Mouse (Mus musculus): ENCODE results near the gene Olfr912. TPM values are rescaled to one million over a fixed set of nuclear protein-coding genes. Genes with fewer than 3 reads are reported as not detected.

Gene Olfr912
- polyA plus RNA-seq (2014; fragmentation: Nextera tagmentation; extraction: Ambion mirVana) = not detected in 2 replicates

- WGBS = 73% methylated on average over 1 of the region's 1 CpGs
Observed at GRCm38 (mm10) chr9:38579878-38580277, at the start of gene Olfr912. TSS of gene Olfr912 (plus strand) at chr9:38580178.

GRCm38 (mm10) chr9:38537549-38537948 lies 42.4 kb upstream of the Olfr912 start, which contains the start of gene Olfr910:
TSS of gene Olfr910 (plus strand) at chr9:38537849.
- H3K4me2 ChIP-seq (ENCODE audit: low read length) = no peak within 1 kb of the TSS

More at GRCm38 (mm10) chr9:38579878-38580277, at the start of gene Olfr912:
- Histone ChIP-seq H3K4me1 (ENCODE audit: control insufficient read depth, insufficient read depth, low read length) (no peaks in the 10 kb centered on the region), H3K9me3 (replicated peaks; ENCODE audit: control insufficient read depth, low read length) (no peaks in the 10 kb centered on the region), H3K36me3 (ENCODE audit: control insufficient read depth, insufficient read depth, low read length) (no peaks in the 10 kb centered on the region), H3K9ac (ENCODE audit: low read length) (no peak within 1 kb of the TSS), H3K27ac (ENCODE audit: low read depth, low read length) (no peak within 1 kb of the TSS), H3K27me3 (replicated peaks; ENCODE audit: control insufficient read depth, insufficient read depth, low read length) (no peaks in the 10 kb centered on the region), H3K4me2 (ENCODE audit: low read length) (no peak within 1 kb of the TSS), H3K4me3 (ENCODE audit: low read depth, low read length) (no peak within 1 kb of the TSS)
- ATAC-seq = no peak
- DNase-seq (ENCODE audit: low spot score) = no peak

GRCm38 (mm10) chr9:38591056-38591455 lies 11.1 kb downstream of the Olfr912 start:
- no peak for ATAC-seq
- H3K4me1 ChIP-seq (ENCODE audit: control insufficient read depth, insufficient read depth, low read length) = no peaks in the 10 kb centered on the region
- no peaks in the 10 kb centered on the region for H3K36me3 ChIP-seq (ENCODE audit: control insufficient read depth, insufficient read depth, low read length)
- no peak overlapping the region for H3K4me3 ChIP-seq (ENCODE audit: low read depth, low read length)
- H3K27me3 ChIP-seq (replicated peaks; ENCODE audit: control insufficient read depth, insufficient read depth, low read length) = no peaks in the 10 kb centered on the region
- no peak overlapping the region for H3K27ac ChIP-seq (ENCODE audit: low read depth, low read length)
- no peak for DNase-seq (ENCODE audit: low spot score)
- H3K9ac ChIP-seq (ENCODE audit: low read length) = no peak overlapping the region
- WGBS = 65% methylated on average over 1 of the region's 1 CpGs
- no peaks in the 10 kb centered on the region for H3K9me3 ChIP-seq (replicated peaks; ENCODE audit: control insufficient read depth, low read length)
- H3K4me2 ChIP-seq (ENCODE audit: low read length) = no peak overlapping the region

More at GRCm38 (mm10) chr9:38537549-38537948, 42.4 kb upstream of the Olfr912 start, which contains the start of gene Olfr910:
- no peak within 1 kb of the TSS for H3K27ac ChIP-seq (ENCODE audit: low read depth, low read length)
- H3K9ac ChIP-seq (ENCODE audit: low read length) = no peak within 1 kb of the TSS
- H3K4me3 ChIP-seq (ENCODE audit: low read depth, low read length) = no peak within 1 kb of the TSS
- DNase-seq (ENCODE audit: low spot score) (no peak), ATAC-seq (no peak)
- H3K27me3 ChIP-seq (replicated peaks; ENCODE audit: control insufficient read depth, insufficient read depth, low read length) = no peaks in the 10 kb centered on the region
- H3K4me1 ChIP-seq (ENCODE audit: control insufficient read depth, insufficient read depth, low read length) = no peaks in the 10 kb centered on the region
- 93% methylated on average over 2 of the region's 2 CpGs for WGBS
- no peaks in the 10 kb centered on the region; the same call in 1 of the 2 replicates for H3K9me3 ChIP-seq (replicated peaks; ENCODE audit: control insufficient read depth, low read length)
- no peaks in the 10 kb centered on the region for H3K36me3 ChIP-seq (ENCODE audit: control insufficient read depth, insufficient read depth, low read length)

- H3K27me3 ChIP-seq (replicated peaks; ENCODE audit: control insufficient read depth, insufficient read depth, low read length) = no peaks in the 10 kb centered on the region
- no peaks in the 10 kb centered on the region for H3K4me1 ChIP-seq (ENCODE audit: control insufficient read depth, insufficient read depth, low read length)
- H3K4me3 ChIP-seq (ENCODE audit: low read depth, low read length) = no peak within 1 kb of the TSS
- H3K4me2 ChIP-seq (ENCODE audit: low read length) = no peak within 1 kb of the TSS
- ATAC-seq = no peak
- DNase-seq (ENCODE audit: low spot score) = no peak
- WGBS = 63% methylated on average over 2 of the region's 2 CpGs
- H3K27ac ChIP-seq (ENCODE audit: low read depth, low read length) = no peak within 1 kb of the TSS
- H3K9ac ChIP-seq (ENCODE audit: low read length) = no peak within 1 kb of the TSS
- H3K36me3 ChIP-seq (ENCODE audit: control insufficient read depth, insufficient read depth, low read length) = no peaks in the 10 kb centered on the region
- H3K9me3 ChIP-seq (replicated peaks; ENCODE audit: control insufficient read depth, low read length) = no peaks in the 10 kb centered on the region
Observed at GRCm38 (mm10) chr9:38592459-38592858, 12.5 kb downstream of the Olfr912 start, which contains the start of gene Olfr913. TSS of gene Olfr913 (plus strand) at chr9:38592759.

GRCm38 (mm10) chr9:38604802-38605201 lies 24.8 kb downstream of the Olfr912 start, which contains the start of gene Olfr914:
TSS of gene Olfr914 (plus strand) at chr9:38605102.
- no peak within 1 kb of the TSS for H3K27ac ChIP-seq (ENCODE audit: low read depth, low read length)
- no peaks in the 10 kb centered on the region for H3K4me1 ChIP-seq (ENCODE audit: control insufficient read depth, insufficient read depth, low read length)
- no peak for ATAC-seq
- 76% methylated on average over 2 of the region's 2 CpGs for WGBS
- H3K27me3 ChIP-seq (replicated peaks; ENCODE audit: control insufficient read depth, insufficient read depth, low read length) = no peaks in the 10 kb centered on the region
- H3K4me3 ChIP-seq (ENCODE audit: low read depth, low read length) = no peak within 1 kb of the TSS
- H3K9ac ChIP-seq (ENCODE audit: low read length) = no peak within 1 kb of the TSS
- no peaks in the 10 kb centered on the region for H3K36me3 ChIP-seq (ENCODE audit: control insufficient read depth, insufficient read depth, low read length)
- no peak within 1 kb of the TSS for H3K4me2 ChIP-seq (ENCODE audit: low read length)
- no peak for DNase-seq (ENCODE audit: low spot score)
- H3K9me3 ChIP-seq (replicated peaks; ENCODE audit: control insufficient read depth, low read length) = no peaks in the 10 kb centered on the region

- DNase-seq (ENCODE audit: low spot score) (no peak), ATAC-seq (no peak)
- H3K9ac ChIP-seq (ENCODE audit: low read length) = no peak overlapping the region
- H3K4me3 ChIP-seq (ENCODE audit: low read depth, low read length) = no peak overlapping the region
- H3K9me3 ChIP-seq (replicated peaks; ENCODE audit: control insufficient read depth, low read length) = no peaks in the 10 kb centered on the region
- H3K27ac ChIP-seq (ENCODE audit: low read depth, low read length) = no peak overlapping the region
- H3K4me1 ChIP-seq (ENCODE audit: control insufficient read depth, insufficient read depth, low read length) = no peaks in the 10 kb centered on the region
- 77% methylated on average over 4 of the region's 4 CpGs for WGBS
- H3K27me3 ChIP-seq (replicated peaks; ENCODE audit: control insufficient read depth, insufficient read depth, low read length) = no peaks in the 10 kb centered on the region
- no peaks in the 10 kb centered on the region for H3K36me3 ChIP-seq (ENCODE audit: control insufficient read depth, insufficient read depth, low read length)
- H3K4me2 ChIP-seq (ENCODE audit: low read length) = no peak overlapping the region
Observed at GRCm38 (mm10) chr9:38632406-38632805, 52.4 kb downstream of the Olfr912 start.

Other genes with a start within 250 kb of the Olfr912 start
- gene Olfr898, start 231.8 kb upstream of the Olfr912 start, polyA plus RNA-seq (2014; fragmentation: Nextera tagmentation; extraction: Ambion mirVana) = not detected in 2 replicates
- gene Olfr250, start 213.3 kb upstream of the Olfr912 start, polyA plus RNA-seq (2014; fragmentation: Nextera tagmentation; extraction: Ambion mirVana) = not detected in 2 replicates
- gene Olfr251, start 203.1 kb upstream of the Olfr912 start, polyA plus RNA-seq (2014; fragmentation: Nextera tagmentation; extraction: Ambion mirVana) = not detected in 2 replicates
- not detected in 2 replicates for gene Olfr147, start 178.5 kb upstream of the Olfr912 start, polyA plus RNA-seq (2014; fragmentation: Nextera tagmentation; extraction: Ambion mirVana)
- not detected in 2 replicates for gene Olfr901, start 150.7 kb upstream of the Olfr912 start, polyA plus RNA-seq (2014; fragmentation: Nextera tagmentation; extraction: Ambion mirVana)
- gene Olfr902, start 132.5 kb upstream of the Olfr912 start, polyA plus RNA-seq (2014; fragmentation: Nextera tagmentation; extraction: Ambion mirVana) = not detected in 2 replicates
- gene Olfr904, start 117.0 kb upstream of the Olfr912 start, polyA plus RNA-seq (2014; fragmentation: Nextera tagmentation; extraction: Ambion mirVana) = not detected in 2 replicates
- not detected in 2 replicates for gene Olfr905, start 109.1 kb upstream of the Olfr912 start, polyA plus RNA-seq (2014; fragmentation: Nextera tagmentation; extraction: Ambion mirVana)
- not detected in 2 replicates for gene Olfr906, start 93.1 kb upstream of the Olfr912 start, polyA plus RNA-seq (2014; fragmentation: Nextera tagmentation; extraction: Ambion mirVana)
- not detected in 2 replicates for gene Olfr907, start 84.4 kb upstream of the Olfr912 start, polyA plus RNA-seq (2014; fragmentation: Nextera tagmentation; extraction: Ambion mirVana)
- gene Olfr911-ps1, start 58.6 kb upstream of the Olfr912 start, polyA plus RNA-seq (2014; fragmentation: Nextera tagmentation; extraction: Ambion mirVana) = not detected in 2 replicates
- not detected in 2 replicates for gene Olfr910, start 42.3 kb upstream of the Olfr912 start, polyA plus RNA-seq (2014; fragmentation: Nextera tagmentation; extraction: Ambion mirVana)
- gene Olfr913, start 12.6 kb downstream of the Olfr912 start, polyA plus RNA-seq (2014; fragmentation: Nextera tagmentation; extraction: Ambion mirVana) = not detected in 2 replicates
- not detected in 2 replicates for gene Olfr914, start 24.9 kb downstream of the Olfr912 start, polyA plus RNA-seq (2014; fragmentation: Nextera tagmentation; extraction: Ambion mirVana)
- not detected in 2 replicates for gene Olfr916, start 79.7 kb downstream of the Olfr912 start, polyA plus RNA-seq (2014; fragmentation: Nextera tagmentation; extraction: Ambion mirVana)
- not detected in 2 replicates for gene Olfr917, start 85.7 kb downstream of the Olfr912 start, polyA plus RNA-seq (2014; fragmentation: Nextera tagmentation; extraction: Ambion mirVana)
- gene Olfr918, start 94.4 kb downstream of the Olfr912 start, polyA plus RNA-seq (2014; fragmentation: Nextera tagmentation; extraction: Ambion mirVana) = not detected in 2 replicates
- gene Olfr919, start 123.5 kb downstream of the Olfr912 start, polyA plus RNA-seq (2014; fragmentation: Nextera tagmentation; extraction: Ambion mirVana) = not detected in 2 replicates
- gene Vwa5a, start 138.1 kb downstream of the Olfr912 start, polyA plus RNA-seq (2014; fragmentation: Nextera tagmentation; extraction: Ambion mirVana) = 6.9 and 7.3 TPM in 2 replicates
- gene Olfr920, start 172.1 kb downstream of the Olfr912 start, polyA plus RNA-seq (2014; fragmentation: Nextera tagmentation; extraction: Ambion mirVana) = not detected in 2 replicates
- gene Olfr921, start 192.9 kb downstream of the Olfr912 start, polyA plus RNA-seq (2014; fragmentation: Nextera tagmentation; extraction: Ambion mirVana) = not detected in 2 replicates
- not detected in 2 replicates for gene Olfr922, start 234.4 kb downstream of the Olfr912 start, polyA plus RNA-seq (2014; fragmentation: Nextera tagmentation; extraction: Ambion mirVana)
- not detected in 2 replicates for gene Olfr923, start 246.4 kb downstream of the Olfr912 start, polyA plus RNA-seq (2014; fragmentation: Nextera tagmentation; extraction: Ambion mirVana)

Data from forebrain, embryonic 14.5 days (tissue).